In genomic region chr5:75077051-75077380, GRCm38 (mm10) we compare ENCODE assay signal across 24 mouse cellular contexts. TPM values are rescaled to one million over a fixed set of nuclear protein-coding genes. Genes with fewer than 3 reads are reported as not detected.
DNase-seq lines count a peak whose midpoint lies in the region; ATAC-seq and TF ChIP-seq lines count a peak whose summit lies in the region.
"Had no signal": no experiment of that assay in that cellular context is flagged by ENCODE, and none has a peak within 500 bp of the region (broad histone marks: within the 10 kb centered on the region; RNA-seq: fewer than 3 reads in every experiment).

No protein-coding gene starts in this region.

- peak; percentile 64 for DNase-seq in heart, adult 11 months
- DNase-seq in heart, adult 8-10 months (ENCODE audit: low spot score): no peak
- peak; percentile 40 for DNase-seq in ZHBTc4 (ENCODE audit: low read depth, low spot score)
- peak; percentile 29 for DNase-seq in embryonic facial prominence, embryonic 11.5 days (ENCODE audit: low spot score)
- DNase-seq in forebrain, postnatal 0 days: peak; percentile 47
- DNase-seq in kidney, postnatal 36 days: no peak
- no peak for DNase-seq in cerebellum, adult 11-12 months
- DNase-seq: adrenal gland, postnatal 10 days; cerebellum, adult 2 months; heart, postnatal 36 days had no signal

- under 1% methylated on average over 19 of the region's 19 CpGs for WGBS in embryonic facial prominence, embryonic 11.5 days
- WGBS in forebrain, postnatal 0 days: 2% methylated on average over 19 of the region's 19 CpGs

- ATAC-seq in embryonic facial prominence, embryonic 11.5 days (replicated peaks; ENCODE audit: insufficient number of reproducible peaks, low FRiP score, low TSS enrichment, low read depth): no peak
- no peak for ATAC-seq in forebrain, postnatal 0 days
- no peak for ATAC-seq in megakaryocyte, adult 5-6 weeks (ENCODE audit: poor library complexity, severe bottlenecking)
- ATAC-seq: intestine, embryonic 16.5 days had no signal

- H3K4me2 ChIP-seq in embryonic facial prominence, embryonic 11.5 days (ENCODE audit: low read depth, low read length): no peak overlapping the region
- H3K4me2 ChIP-seq in forebrain, postnatal 0 days (ENCODE audit: low read depth): peak overlapping the region; percentile 59; the same call in 1 of the 2 replicates
- H3K4me2 ChIP-seq: heart, embryonic 13.5 days; limb, embryonic 13.5 days had no signal

- H3K27me3 ChIP-seq in embryonic facial prominence, embryonic 11.5 days (ENCODE audit: control insufficient read depth, insufficient read depth, low read length): peaks cover 89% of the 10 kb centered on the region
- peaks cover 90% of the 10 kb centered on the region for H3K27me3 ChIP-seq in forebrain, postnatal 0 days (ENCODE audit: insufficient read depth, low read length)

- H3K4me1 ChIP-seq in embryonic facial prominence, embryonic 11.5 days (ENCODE audit: control insufficient read depth, insufficient read depth, low read length): peaks cover 8% of the 10 kb centered on the region; the same call in 1 of the 2 replicates
- H3K4me1 ChIP-seq in forebrain, postnatal 0 days (ENCODE audit: insufficient read depth): 0 out of 2 replicates have a peak, but pooled peaks cover 3% of the 10 kb centered on the region

- H3K9me3 ChIP-seq in embryonic facial prominence, embryonic 11.5 days (replicated peaks; ENCODE audit: control insufficient read depth, low read length): no peaks in the 10 kb centered on the region
- no peaks in the 10 kb centered on the region for H3K9me3 ChIP-seq in forebrain, postnatal 0 days (ENCODE audit: low read length)
- H3K9me3 ChIP-seq: heart, embryonic 13.5 days; limb, embryonic 13.5 days had no signal

- no peak overlapping the region for H3K4me3 ChIP-seq in embryonic facial prominence, embryonic 11.5 days (ENCODE audit: low read depth, low read length)
- peak overlapping the region; percentile 38 for H3K4me3 ChIP-seq in forebrain, postnatal 0 days (ENCODE audit: low read depth, low read length)
- H3K4me3 ChIP-seq: heart, embryonic 13.5 days; left cerebral cortex, adult 2 months had no signal

- H3K36me3 ChIP-seq in embryonic facial prominence, embryonic 11.5 days (replicated peaks; ENCODE audit: control insufficient read depth, insufficient read depth, low read depth, low read length): no peaks in the 10 kb centered on the region
- no peaks in the 10 kb centered on the region for H3K36me3 ChIP-seq in forebrain, postnatal 0 days (ENCODE audit: insufficient read depth)
- H3K36me3 ChIP-seq: heart, embryonic 13.5 days; limb, embryonic 13.5 days had no signal

- TF ChIP-seq CTCF in forebrain, postnatal 0 days (IDR thresholded peaks at IDR 0.05; ENCODE audit: low read depth): no peak

- H3K9ac ChIP-seq in embryonic facial prominence, embryonic 11.5 days (replicated peaks; ENCODE audit: low read length): no peak overlapping the region
- H3K9ac ChIP-seq in forebrain, postnatal 0 days: no peak overlapping the region
- H3K9ac ChIP-seq: heart, embryonic 13.5 days; limb, embryonic 13.5 days; liver, embryonic 14.5 days had no signal

- H3K27ac ChIP-seq in embryonic facial prominence, embryonic 11.5 days (replicated peaks; ENCODE audit: low read depth, low read length): no peak overlapping the region
- no peak overlapping the region for H3K27ac ChIP-seq in forebrain, postnatal 0 days (ENCODE audit: low read depth, low read length)
- H3K27ac ChIP-seq: heart, embryonic 13.5 days; kidney, postnatal 0 days; left cerebral cortex, adult 2 months; limb, embryonic 13.5 days; liver, embryonic 14.5 days had no signal

RNA-seq across cellular contexts. Expression of gene Gsx2, which starts 1.6 kb away (rescaled TPM):
- total RNA-seq in heart, adult 8-10 months (2022): not detected
- polyA plus RNA-seq in embryonic facial prominence, embryonic 11.5 days (2014; fragmentation: Nextera tagmentation; extraction: Ambion mirVana): 0.82 and 1.7 TPM in 2 replicates
- total RNA-seq in forebrain, postnatal 0 days (2014; rRNA removed): 1.5 TPM in 2 replicates
- polyA plus RNA-seq in forebrain, postnatal 0 days (2015; fragmentation: Nextera tagmentation; extraction: Ambion mirVana): 1.5 and 1.7 TPM in 2 replicates
- total RNA-seq in megakaryocyte, adult 5-6 weeks (2015): not detected in 2 replicates
- total RNA-seq in megakaryocyte, adult 5-6 weeks (2017): not detected in 2 replicates
- total RNA-seq: adrenal gland, postnatal 10 days; common myeloid progenitor, adult 5-6 weeks; heart, postnatal 36 days; megakaryocyte progenitor cell, adult 5-6 weeks had no signal
- polyA plus RNA-seq: cerebellum, adult 2 months; gonadal fat pad, adult 2 months; heart, embryonic 13.5 days; intestine, embryonic 16.5 days; kidney, postnatal 0 days; limb, embryonic 13.5 days; liver, embryonic 14.5 days; lung, embryonic 16.5 days; spleen, adult 2 months; stomach, embryonic 16.5 days; thymus, postnatal 0 days had no signal

RNA-seq across cellular contexts. Expression of gene Chic2, which starts 32.4 kb away (rescaled TPM):
- total RNA-seq in heart, adult 8-10 months (2022): 10 to 100 TPM; 13.9 to 18.2 (median 14.7) TPM
- 45.3 and 51.2 TPM in 2 replicates for polyA plus RNA-seq in embryonic facial prominence, embryonic 11.5 days (2014; fragmentation: Nextera tagmentation; extraction: Ambion mirVana)
- total RNA-seq in forebrain, postnatal 0 days (2014; rRNA removed): 13.3 and 39.1 TPM in 2 replicates
- polyA plus RNA-seq in forebrain, postnatal 0 days (2015; fragmentation: Nextera tagmentation; extraction: Ambion mirVana): 35.8 and 37.7 TPM in 2 replicates
- total RNA-seq in megakaryocyte, adult 5-6 weeks (2015): 56.8 and 62.3 TPM in 2 replicates
- 41.4 and 49.9 TPM in 2 replicates for total RNA-seq in megakaryocyte, adult 5-6 weeks (2017)

Comparison
In these comparisons a context has a peak if more than half of its experiments do, and no peak if none do; other contexts are left out.
1. DNase-seq: peak in heart, adult 11 months (single experiment), ZHBTc4 (single experiment), embryonic facial prominence, embryonic 11.5 days (single experiment) and forebrain, postnatal 0 days (single experiment); none in heart, adult 8-10 months (single experiment), kidney, postnatal 36 days (0 of 2) and cerebellum, adult 11-12 months (single experiment).